25 mouse cellular contexts compared by ENCODE assay signal in genomic region chr7:19067063-19067462, GRCm38 (mm10). TPM values are rescaled to one million over a fixed set of nuclear protein-coding genes. Genes with fewer than 3 reads are reported as not detected.
"Had no signal": no experiment of that assay in that cellular context is flagged by ENCODE, and none has a peak within 500 bp of the region (broad histone marks: within the 10 kb centered on the region; RNA-seq: fewer than 3 reads in every experiment).

No protein-coding gene starts in this region.

- H3K4me2 ChIP-seq: limb, embryonic 13.5 days; liver, embryonic 12.5 days; liver, embryonic 15.5 days; lung, embryonic 15.5 days; midbrain, embryonic 13.5 days; neural tube, embryonic 12.5 days; stomach, embryonic 15.5 days had no signal

- DNase-seq: kidney, adult 11 months; kidney, adult 8-10 months; kidney, postnatal 14 days; kidney, postnatal 4 days; liver; lung, adult 18-20 months; spleen, adult 18-20 months; thymus, adult 2 months; thymus, postnatal 14 days; thymus, postnatal 4 days had no signal

- H3K36me3 ChIP-seq: limb, embryonic 10.5 days; limb, embryonic 13.5 days; liver, embryonic 12.5 days; liver, embryonic 15.5 days; lung, embryonic 15.5 days; midbrain, embryonic 10.5 days; midbrain, embryonic 13.5 days; neural tube, embryonic 12.5 days; stomach, embryonic 15.5 days had no signal

- H3K4me3 ChIP-seq: limb, embryonic 10.5 days; limb, embryonic 13.5 days; liver, embryonic 12.5 days; liver, embryonic 15.5 days; lung, embryonic 15.5 days; midbrain, embryonic 10.5 days; midbrain, embryonic 13.5 days; neural tube, embryonic 12.5 days; stomach, embryonic 15.5 days had no signal

- H3K27ac ChIP-seq: limb, embryonic 10.5 days; limb, embryonic 13.5 days; liver, embryonic 12.5 days; liver, embryonic 15.5 days; lung, embryonic 15.5 days; macrophage; midbrain, embryonic 10.5 days; midbrain, embryonic 13.5 days; neural tube, embryonic 12.5 days; stomach, embryonic 15.5 days had no signal

- H3K9me3 ChIP-seq: liver, embryonic 12.5 days; liver, embryonic 15.5 days; lung, embryonic 15.5 days; midbrain, embryonic 13.5 days; neural tube, embryonic 12.5 days; stomach, embryonic 15.5 days had no signal

- H3K4me1 ChIP-seq: limb, embryonic 10.5 days; limb, embryonic 13.5 days; lung, embryonic 15.5 days; midbrain, embryonic 10.5 days; midbrain, embryonic 13.5 days; neural tube, embryonic 12.5 days; stomach, embryonic 15.5 days had no signal

- H3K9ac ChIP-seq: limb, embryonic 13.5 days; liver, embryonic 12.5 days; liver, embryonic 15.5 days; lung, embryonic 15.5 days; midbrain, embryonic 13.5 days; neural tube, embryonic 12.5 days; stomach, embryonic 15.5 days had no signal

- ATAC-seq: liver, embryonic 12.5 days; midbrain, embryonic 13.5 days; midbrain, embryonic 16.5 days had no signal

RNA-seq across cellular contexts. Expression of gene Rsph6a, which starts 12.6 kb away (rescaled TPM):
- total RNA-seq: layer of hippocampus, adult 18-20 months; megakaryocyte, adult 5-6 weeks had no signal
- polyA plus RNA-seq: kidney, embryonic 16.5 days; limb, embryonic 10.5 days; limb, embryonic 13.5 days; liver, embryonic 12.5 days; liver, embryonic 15.5 days; lung, embryonic 15.5 days; macrophage; midbrain, embryonic 10.5 days; neural tube, embryonic 12.5 days; stomach, embryonic 15.5 days had no signal

RNA-seq across cellular contexts. Expression of gene Six5, which starts 27.3 kb away (rescaled TPM):
- total RNA-seq: neutrophil, adult 5-6 weeks had no signal
